8 mouse cellular contexts compared by ENCODE assay signal in the genomic region with DNA sequence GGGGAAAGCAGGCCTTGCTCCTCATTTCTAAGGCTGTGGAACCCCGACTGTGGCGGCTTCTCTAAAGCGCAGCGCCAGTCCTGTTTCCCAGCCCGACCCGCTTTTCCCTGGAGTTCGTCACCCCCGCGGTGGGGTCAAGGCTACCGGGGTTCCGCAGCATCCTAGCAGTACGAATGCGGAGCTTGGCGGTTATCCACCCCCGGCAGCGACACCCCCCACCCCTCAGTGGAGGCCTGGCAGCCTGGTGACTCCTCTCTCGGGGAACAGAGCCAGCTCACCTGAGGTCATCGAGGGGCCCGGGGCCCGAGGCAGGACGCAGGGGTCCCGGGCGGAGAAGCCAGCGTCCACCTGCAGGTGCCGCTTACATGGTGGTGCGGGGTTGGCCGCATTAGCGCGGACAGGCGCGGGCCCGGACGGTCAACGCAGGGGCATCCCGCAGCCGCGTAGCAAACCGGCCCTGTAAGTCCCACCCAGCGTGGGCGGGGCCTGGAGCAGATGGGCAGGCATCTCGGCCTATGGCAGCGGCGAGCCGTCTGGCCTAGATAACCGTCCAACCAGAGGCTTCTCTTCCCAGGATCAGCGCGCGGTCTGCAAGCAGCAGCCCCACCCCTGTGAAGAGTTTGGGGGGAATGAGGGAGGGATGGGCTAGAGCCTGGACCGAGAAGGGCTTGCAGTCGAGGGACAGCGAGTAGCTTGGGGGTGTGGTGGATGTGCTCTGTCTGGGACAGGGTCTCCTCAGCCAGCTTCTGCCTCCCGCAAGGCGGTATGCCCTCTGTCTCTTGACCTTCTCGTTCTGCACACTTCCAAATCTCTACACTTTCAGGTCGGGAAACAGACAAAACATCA. TPM values are rescaled to one million over a fixed set of nuclear protein-coding genes. Genes with fewer than 3 reads are reported as not detected.
DNase-seq lines count a peak whose midpoint lies in the region; ATAC-seq lines count a peak whose summit lies in the region.

TSS of gene Abhd8 (minus strand) at position 468 of the 846 bp plus-strand sequence.

- under 1% methylated on average over 55 of the region's 55 CpGs for WGBS in hindbrain, embryonic 15.5 days
- 3% methylated on average over 55 of the region's 55 CpGs for WGBS in macrophage (ENCODE audit: missing documents)

- peak within 1 kb of the TSS; percentile 95 for H3K9ac ChIP-seq in hindbrain, embryonic 15.5 days

- H3K4me2 ChIP-seq in hindbrain, embryonic 15.5 days = peak within 1 kb of the TSS; percentile 79

- no peaks in the 10 kb centered on the region for H3K9me3 ChIP-seq in hindbrain, embryonic 15.5 days

- DNase-seq in R1 (ENCODE audit: low read depth, low spot score) = peak; percentile 96
- peak; percentile 100 for DNase-seq in cerebellum, postnatal 25 days
- DNase-seq in frontal cortex, postnatal 36 days (ENCODE audit: low spot score in 2 of 2) = peak; percentile 99
- DNase-seq in left cerebral cortex, adult 18-20 months (ENCODE audit: low spot score in 2 of 2) = peak; percentile 98
- peak; percentile 98 for DNase-seq in right cerebral cortex, adult 18-20 months
- peak; percentile 89 for DNase-seq in urinary bladder, postnatal 10 days (ENCODE audit: low spot score)

- peak; percentile 81 for ATAC-seq in hindbrain, embryonic 15.5 days (ENCODE audit: low FRiP score, low read depth)

- H3K27ac ChIP-seq in hindbrain, embryonic 15.5 days (replicated peaks) = peak within 1 kb of the TSS; percentile 87
- H3K27ac ChIP-seq in macrophage = 0 out of 2 replicates have a peak within 1 kb of the TSS, but pooled peaks have one; percentile 15

- H3K4me3 ChIP-seq in hindbrain, embryonic 15.5 days = peak within 1 kb of the TSS; percentile 93
- H3K4me3 ChIP-seq in macrophage (ENCODE audit: inconsistent target) = peak within 1 kb of the TSS; percentile 50

- peaks cover 24% of the 10 kb centered on the region for H3K36me3 ChIP-seq in hindbrain, embryonic 15.5 days
- no peaks in the 10 kb centered on the region for H3K36me3 ChIP-seq in macrophage (ENCODE audit: inconsistent target)

- no peaks in the 10 kb centered on the region; the same call in 1 of the 2 replicates for H3K79me2 ChIP-seq in macrophage (ENCODE audit: inconsistent target)

- H3K4me1 ChIP-seq in hindbrain, embryonic 15.5 days (replicated peaks) = peaks cover 48% of the 10 kb centered on the region

- H3K27me3 ChIP-seq in hindbrain, embryonic 15.5 days = no peaks in the 10 kb centered on the region

RNA-seq across cellular contexts. Expression of gene Abhd8, which starts in this region (rescaled TPM):
- polyA plus RNA-seq in hindbrain, embryonic 15.5 days (2015; fragmentation: Nextera tagmentation; extraction: Ambion mirVana) = 183 and 195 TPM in 2 replicates
- total RNA-seq in left cerebral cortex, adult 18-20 months (2021) = 100 to 1,000 TPM; 318 to 342 TPM
- 1 to 10 TPM in 13 of 26 experiments, under 1 TPM in 8, not detected in 5; 0.29 to 6.2 (median 1.4) TPM for total RNA-seq in macrophage (2018; cell fraction: chromatin; rRNA removed)
- 10 to 100 TPM in 8 of 26 experiments, 1 to 10 TPM in 18; 4.8 to 13.6 (median 7.7) TPM for total RNA-seq in macrophage (2018; cell fraction: cytosol; rRNA removed)
- 1 to 10 TPM in 25 of 26 experiments, under 1 TPM in 1; 0.64 to 4.5 (median 2.2) TPM for total RNA-seq in macrophage (2018; cell fraction: nucleus; rRNA removed)
- polyA plus RNA-seq in macrophage (2018) = 3.6 to 9.9 TPM (median 9.8 TPM) in 3 replicates

Comparison
In these comparisons a context has a peak if more than half of its experiments do, and no peak if none do; other contexts are left out.
1. Peak in every context shown above with its lines: DNase-seq, ATAC-seq, H3K4me3 ChIP-seq and H3K27ac ChIP-seq.
2. RNA of gene Abhd8 (polyA plus RNA-seq): 183 to 195 TPM in hindbrain, embryonic 15.5 days; 3.6 to 9.9 TPM in macrophage; every median in the first group is over 10 times any median in the second.